Mouse (Mus musculus) intestine, postnatal 0 days (tissue): ENCODE data around the gene Figla. TPM values are rescaled to one million over a fixed set of nuclear protein-coding genes. Genes with fewer than 3 reads are reported as not detected.

Experiments used
- ATAC-seq: fragments of 200-750 bp; cut with Nextera tagmentation; 2 replicates; pipeline ENCODE4 v1.8.0; 2017; ENCODE audit warnings: mild to moderate bottlenecking, moderate TSS enrichment, moderate library complexity
- H3K27ac ChIP-seq: fragments of 300-500 bp; sonication (generic); 2 replicates; pipeline ENCODE4 v1.5.1; 2014; ENCODE audit warnings: mild to moderate bottlenecking, low read depth, low read length, moderate library complexity
- H3K27me3 ChIP-seq: fragments of 300-500 bp; sonication (generic); replicated peaks from 2 replicates; pipeline ENCODE4 v1.6.1; 2014; ENCODE audit warnings: low read length, mixed read lengths; ENCODE audit not compliant: control insufficient read depth, insufficient read depth
- H3K36me3 ChIP-seq: fragments of 300-500 bp; sonication (generic); 2 replicates; pipeline ENCODE4 v1.6.1; 2014; ENCODE audit warnings: mild to moderate bottlenecking, moderate library complexity; ENCODE audit not compliant: control insufficient read depth, insufficient read depth
- H3K4me1 ChIP-seq: fragments of 300-500 bp; sonication (generic); replicated peaks from 2 replicates; pipeline ENCODE4 v1.6.1; 2014; ENCODE audit warnings: antibody characterized with exemption, low read length, mixed read lengths; ENCODE audit not compliant: control insufficient read depth, insufficient read depth
- H3K4me2 ChIP-seq: fragments of 300-500 bp; sonication (generic); replicated peaks from 2 replicates; pipeline ENCODE4 v1.6.1; 2014; ENCODE audit warnings: low read depth, mild to moderate bottlenecking, moderate library complexity
- H3K4me3 ChIP-seq: fragments of 300-500 bp; sonication (generic); 2 replicates; pipeline ENCODE4 v1.5.1; 2014; ENCODE audit warnings: low read depth, low read length
- H3K9ac ChIP-seq: fragments of 300-500 bp; sonication (generic); 2 replicates; pipeline ENCODE4 v1.6.1; 2014; ENCODE audit warnings: mild to moderate bottlenecking, low read depth, low read length
- H3K9me3 ChIP-seq: fragments of 300-500 bp; sonication (generic); 2 replicates; pipeline ENCODE4 v1.6.1; 2016; ENCODE audit warnings: mixed run types; ENCODE audit not compliant: control insufficient read depth
- CTCF ChIP-seq: sonication (generic); IDR thresholded peaks from 2 replicates; pipeline ENCODE4 v1.5.1; 2016; ENCODE audit warnings: low read depth, mild to moderate bottlenecking, control low read depth, antibody characterized with exemption, moderate library complexity
- WGBS: fragments of 180-500 bp; shearing (Covaris S2); extraction: QIAGEN DNeasy Blood & Tissue Kit; methylation state at CpG from one replicate; pipeline ENCODE4 v1.1.7; 2014; 5-methylcytosine and 5-hydroxymethylcytosine counted together
- polyA plus RNA-seq: library from polyadenylated mRNA; unstranded; fragments of >200 nt; fragmentation: Nextera tagmentation; extraction: Ambion mirVana; gene quantifications from 2 replicates; pipeline ENCODE4 v1.2.1, GENCODE M21; 2015

Gene Figla
- polyA plus RNA-seq, 1 experiment from 2014 or later: not detected

GRCm38 (mm10) chr6:86038901-86039300, 22.9 kb downstream of the Figla start:
- H3K27ac ChIP-seq: no peak overlapping the region
- 67% methylated on average over 2 of the region's 2 CpGs for WGBS

GRCm38 (mm10) chr6:86040140-86040539, 24.2 kb downstream of the Figla start:
- Histone ChIP-seq H3K9me3 (no peaks in the 10 kb centered on the region), H3K4me3 (no peak overlapping the region), H3K4me2 (no peak overlapping the region), H3K4me1 (no peaks in the 10 kb centered on the region), H3K9ac (no peak overlapping the region), H3K27me3 (no peaks in the 10 kb centered on the region), H3K27ac (no peak overlapping the region), H3K36me3 (no peaks in the 10 kb centered on the region)
- TF ChIP-seq CTCF: no peak
- ATAC-seq: no peak
- 67% methylated on average over 1 of the region's 1 CpGs for WGBS

More at GRCm38 (mm10) chr6:86038901-86039300, 22.9 kb downstream of the Figla start:
- no peak for ATAC-seq
- no peaks in the 10 kb centered on the region for H3K27me3 ChIP-seq
- no peaks in the 10 kb centered on the region for H3K36me3 ChIP-seq
- no peak overlapping the region for H3K4me3 ChIP-seq
- no peak overlapping the region for H3K9ac ChIP-seq
- no peaks in the 10 kb centered on the region for H3K4me1 ChIP-seq
- TF ChIP-seq CTCF: no peak
- no peak overlapping the region for H3K4me2 ChIP-seq
- H3K9me3 ChIP-seq: no peaks in the 10 kb centered on the region

GRCm38 (mm10) chr6:86047510-86047909, 31.5 kb downstream of the Figla start:
- ATAC-seq: no peak
- TF ChIP-seq CTCF: no peak
- H3K4me1 ChIP-seq: 0 out of 2 replicates have a peak, but pooled peaks cover 16% of the 10 kb centered on the region

GRCm38 (mm10) chr6:86048509-86048908, 32.5 kb downstream of the Figla start:
- TF ChIP-seq CTCF: no peak
- H3K36me3 ChIP-seq: no peaks in the 10 kb centered on the region
- H3K9me3 ChIP-seq: no peaks in the 10 kb centered on the region
- no peak overlapping the region for H3K27ac ChIP-seq
- no peak overlapping the region for H3K4me3 ChIP-seq
- no peaks in the 10 kb centered on the region for H3K27me3 ChIP-seq
- H3K9ac ChIP-seq: no peak overlapping the region
- H3K4me2 ChIP-seq: no peak overlapping the region
- 78% methylated on average over 5 of the region's 5 CpGs for WGBS
- 0 out of 2 replicates have a peak, but pooled peaks cover 16% of the 10 kb centered on the region for H3K4me1 ChIP-seq
- ATAC-seq: no peak

More at GRCm38 (mm10) chr6:86047510-86047909, 31.5 kb downstream of the Figla start:
- H3K4me3 ChIP-seq: no peak overlapping the region
- no peak overlapping the region for H3K9ac ChIP-seq
- H3K4me2 ChIP-seq: no peak overlapping the region
- H3K27ac ChIP-seq: no peak overlapping the region
- no peaks in the 10 kb centered on the region for H3K9me3 ChIP-seq
- H3K27me3 ChIP-seq: no peaks in the 10 kb centered on the region
- no peaks in the 10 kb centered on the region for H3K36me3 ChIP-seq
- WGBS: 97% methylated on average over 11 of the region's 11 CpGs

- no peak for ATAC-seq
- no peaks in the 10 kb centered on the region for H3K27me3 ChIP-seq
- H3K27ac ChIP-seq: no peak overlapping the region
- H3K9me3 ChIP-seq: no peaks in the 10 kb centered on the region
- 29% methylated on average over 6 of the region's 6 CpGs for WGBS
- no peak overlapping the region for H3K9ac ChIP-seq
- no peak for TF ChIP-seq CTCF
- no peaks in the 10 kb centered on the region for H3K36me3 ChIP-seq
- H3K4me2 ChIP-seq: peak overlapping the region; percentile 37
- H3K4me1 ChIP-seq: 0 out of 2 replicates have a peak, but pooled peaks cover 16% of the 10 kb centered on the region
- H3K4me3 ChIP-seq: no peak overlapping the region
These were observed 34.8 kb downstream of the Figla start for GRCm38 (mm10) chr6:86050586-86051268.

GRCm38 (mm10) chr6:86052032-86052459, 36.1 kb downstream of the Figla start:
- Histone ChIP-seq H3K9ac (no peak overlapping the region), H3K9me3 (no peaks in the 10 kb centered on the region), H3K4me2 (no peak overlapping the region), H3K4me1 (0 out of 2 replicates have a peak, but pooled peaks cover 16% of the 10 kb centered on the region), H3K27me3 (no peaks in the 10 kb centered on the region), H3K4me3 (no peak overlapping the region), H3K36me3 (no peaks in the 10 kb centered on the region), H3K27ac (no peak overlapping the region)
- TF ChIP-seq CTCF: no peak
- 30% methylated on average over 7 of the region's 7 CpGs for WGBS
- ATAC-seq: no peak
